Comparison of ENCODE assay signal across 14 mouse cellular contexts in the genomic region with DNA sequence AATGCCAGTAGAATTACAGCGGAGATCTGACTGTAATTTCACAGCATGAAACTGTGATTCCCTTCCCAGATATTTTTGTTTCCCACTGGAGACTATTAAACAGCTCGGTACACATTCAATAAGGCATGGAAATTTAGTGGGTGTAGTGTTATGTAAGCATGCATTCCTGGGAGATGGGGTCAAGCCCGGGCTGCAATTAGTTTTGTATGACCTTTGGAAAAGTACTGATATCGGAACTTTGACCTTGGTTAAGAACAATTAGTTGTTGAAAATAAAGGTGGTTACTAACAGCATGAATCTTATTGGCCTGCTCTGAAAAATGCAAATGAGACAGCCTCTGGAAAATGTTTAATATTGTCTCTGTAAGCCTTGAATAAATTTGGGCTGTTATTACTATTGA.
"Had no signal": no experiment of that assay in that cellular context is flagged by ENCODE, and none has a peak within 500 bp of the region (broad histone marks: within the 10 kb centered on the region; RNA-seq: fewer than 3 reads in every experiment).

No protein-coding gene starts in this region.

- H3K4me2 ChIP-seq: limb, embryonic 13.5 days; liver, embryonic 11.5 days; lung, embryonic 14.5 days; neural tube, embryonic 15.5 days had no signal

- DNase-seq: left cerebral cortex, postnatal 4 days; lung, embryonic 14.5 days; lung, postnatal 10 days; lung, postnatal 4 days; midbrain, embryonic 14.5 days; right cerebral cortex, adult 18-20 months; right cerebral cortex, postnatal 25 days; thymus, adult 18-20 months had no signal

- H3K27me3 ChIP-seq: limb, embryonic 13.5 days; neural tube, embryonic 15.5 days had no signal

- ATAC-seq: intestine, embryonic 16.5 days had no signal

- H3K4me1 ChIP-seq: limb, embryonic 13.5 days; midbrain, embryonic 10.5 days; neural tube, embryonic 15.5 days had no signal

- H3K27ac ChIP-seq: limb, embryonic 13.5 days; midbrain, embryonic 10.5 days; neural tube, embryonic 15.5 days had no signal

- H3K9me3 ChIP-seq: limb, embryonic 13.5 days; midbrain, embryonic 10.5 days; neural tube, embryonic 15.5 days had no signal

- H3K4me3 ChIP-seq: limb, embryonic 13.5 days; midbrain, embryonic 10.5 days; myocyte; neural tube, embryonic 15.5 days had no signal

- H3K9ac ChIP-seq: limb, embryonic 13.5 days; lung, embryonic 14.5 days; neural tube, embryonic 15.5 days had no signal
